Mouse (Mus musculus) limb, embryonic 13.5 days (tissue): Measurements from ENCODE around the gene B4galnt4. TPM values are rescaled to one million over a fixed set of nuclear protein-coding genes. Genes with fewer than 3 reads are reported as not detected.

Source experiments
- ATAC-seq: fragments of 200-750 bp; cut with Nextera tagmentation; 2 replicates; pipeline ENCODE4 v1.8.0; 2017; ENCODE audit warnings: low read depth, moderate number of reproducible peaks, moderate TSS enrichment; ENCODE audit not compliant: low FRiP score
- H3K27ac ChIP-seq: fragments of 300-500 bp; sonication (generic); 2 replicates; pipeline ENCODE4 v1.5.1; 2015; ENCODE audit warnings: inconsistent platforms, mild to moderate bottlenecking, moderate library complexity
- H3K27me3 ChIP-seq: fragments of 300-500 bp; sonication (generic); 2 replicates; pipeline ENCODE4 v1.6.1; 2015; ENCODE audit warnings: mild to moderate bottlenecking, inconsistent platforms
- H3K36me3 ChIP-seq: fragments of 300-500 bp; sonication (generic); 2 replicates; pipeline ENCODE4 v1.6.1; 2015; ENCODE audit warnings: inconsistent platforms, mild to moderate bottlenecking, moderate library complexity
- H3K4me1 ChIP-seq: fragments of 300-500 bp; sonication (generic); 2 replicates; pipeline ENCODE4 v1.6.1; 2015; ENCODE audit warnings: inconsistent platforms
- H3K4me2 ChIP-seq: fragments of 300-500 bp; sonication (generic); replicated peaks from 2 replicates; pipeline ENCODE4 v1.6.1; 2015; ENCODE audit warnings: inconsistent platforms, mild to moderate bottlenecking, moderate library complexity
- H3K4me3 ChIP-seq: fragments of 300-500 bp; sonication (generic); 2 replicates; pipeline ENCODE4 v1.5.1; 2015; ENCODE audit warnings: moderate library complexity, mild to moderate bottlenecking, inconsistent platforms
- H3K9ac ChIP-seq: fragments of 300-500 bp; sonication (generic); 2 replicates; pipeline ENCODE4 v1.6.1; 2015; ENCODE audit warnings: mild to moderate bottlenecking, inconsistent platforms
- H3K9me3 ChIP-seq: fragments of 300-500 bp; sonication (generic); 2 replicates; pipeline ENCODE4 v1.6.1; 2016; ENCODE audit warnings: inconsistent platforms
- WGBS: fragments of 180-500 bp; shearing (Covaris S2); methylation state at CpG from one replicate; pipeline ENCODE4 v1.1.7; 2015; 5-methylcytosine and 5-hydroxymethylcytosine counted together
- polyA plus RNA-seq: library from polyadenylated mRNA; unstranded; fragments of >200 nt; fragmentation: Nextera tagmentation; extraction: Ambion mirVana; gene quantifications from 2 replicates; pipeline ENCODE4 v1.2.1, GENCODE M21; 2015

Gene B4galnt4
- polyA plus RNA-seq, 1 experiment from 2014 or later = 21.5 TPM

- H3K27ac ChIP-seq = no peak within 1 kb of the TSS
- H3K4me1 ChIP-seq = peaks cover 7% of the 10 kb centered on the region; the same call in 1 of the 2 replicates
- WGBS = 12% methylated on average over 8 of the region's 9 CpGs
- H3K27me3 ChIP-seq = peaks cover 21% of the 10 kb centered on the region
- peak within 1 kb of the TSS; percentile 45 for H3K4me2 ChIP-seq
- H3K9me3 ChIP-seq = no peaks in the 10 kb centered on the region
- ATAC-seq = no peak
- H3K36me3 ChIP-seq = no peaks in the 10 kb centered on the region
- H3K4me3 ChIP-seq = peak within 1 kb of the TSS; percentile 1; the same call in 1 of the 2 replicates
- peak within 1 kb of the TSS; percentile 43; the same call in 1 of the 2 replicates for H3K9ac ChIP-seq
These were observed 56.7 kb downstream of the B4galnt4 start, which contains the start of gene Ano9 for GRCm38 (mm10) chr7:141117636-141118035. Gene Ano9 (minus strand): TSS chr7:141117806.

- no peaks in the 10 kb centered on the region for H3K36me3 ChIP-seq
- peaks cover 21% of the 10 kb centered on the region for H3K27me3 ChIP-seq
- no peak overlapping the region for H3K4me2 ChIP-seq
- H3K9me3 ChIP-seq = no peaks in the 10 kb centered on the region
- no peak overlapping the region for H3K27ac ChIP-seq
- WGBS = 70% methylated on average over 3 of the region's 3 CpGs
- no peak for ATAC-seq
- no peak overlapping the region for H3K9ac ChIP-seq
- peaks cover 7% of the 10 kb centered on the region for H3K4me1 ChIP-seq
- no peak overlapping the region for H3K4me3 ChIP-seq
These were observed 58.6 kb downstream of the B4galnt4 start for GRCm38 (mm10) chr7:141119487-141119886.

- ATAC-seq = no peak
- Histone ChIP-seq H3K9me3 (no peaks in the 10 kb centered on the region), H3K27me3 (peaks cover 21% of the 10 kb centered on the region), H3K4me1 (peaks cover 7% of the 10 kb centered on the region), H3K36me3 (no peaks in the 10 kb centered on the region), H3K4me3 (no peak overlapping the region), H3K9ac (no peak overlapping the region), H3K4me2 (no peak overlapping the region), H3K27ac (no peak overlapping the region)
- 90% methylated on average over 3 of the region's 3 CpGs for WGBS
These were observed 59.7 kb downstream of the B4galnt4 start for GRCm38 (mm10) chr7:141120605-141121004.

GRCm38 (mm10) chr7:141121051-141121531 is 60.2 kb downstream of the B4galnt4 start:
- ATAC-seq = no peak
- no peak overlapping the region for H3K9ac ChIP-seq
- no peaks in the 10 kb centered on the region for H3K9me3 ChIP-seq
- no peak overlapping the region for H3K4me3 ChIP-seq
- no peaks in the 10 kb centered on the region for H3K36me3 ChIP-seq
- 82% methylated on average over 5 of the region's 5 CpGs for WGBS
- peaks cover 7% of the 10 kb centered on the region for H3K4me1 ChIP-seq
- peaks cover 21% of the 10 kb centered on the region for H3K27me3 ChIP-seq
- H3K27ac ChIP-seq = no peak overlapping the region
- H3K4me2 ChIP-seq = no peak overlapping the region

Other genes starting within 250 kb of the B4galnt4 start
- 2.7 and 3.0 TPM in 2 replicates for gene Zfp941, start 238.9 kb upstream of the B4galnt4 start, polyA plus RNA-seq
- gene Urah, start 226.1 kb upstream of the B4galnt4 start, polyA plus RNA-seq = 1.0 and 1.4 TPM in 2 replicates
- not detected in 2 replicates for gene Scgb1c1, start 215.6 kb upstream of the B4galnt4 start, polyA plus RNA-seq
- not detected in 2 replicates for gene Odf3, start 213.3 kb upstream of the B4galnt4 start, polyA plus RNA-seq
- not detected in 2 replicates for gene Gm45785, start 204.8 kb upstream of the B4galnt4 start, polyA plus RNA-seq
- gene Ric8a, start 204.1 kb upstream of the B4galnt4 start, polyA plus RNA-seq = 65.2 and 73.1 TPM in 2 replicates
- gene Bet1l, start 203.5 kb upstream of the B4galnt4 start, polyA plus RNA-seq = 59.2 and 63.6 TPM in 2 replicates
- 251 and 252 TPM in 2 replicates for gene Psmd13, start 179.1 kb upstream of the B4galnt4 start, polyA plus RNA-seq
- gene Sirt3, start 178.8 kb upstream of the B4galnt4 start, polyA plus RNA-seq = 29.6 and 30.1 TPM in 2 replicates
- 9.3 and 10.0 TPM in 2 replicates for gene Cox8b, start 160.7 kb upstream of the B4galnt4 start, polyA plus RNA-seq
- gene Nlrp6, start 140.2 kb upstream of the B4galnt4 start, polyA plus RNA-seq = 0.05 and 0.06 TPM in 2 replicates
- 25.9 and 28.0 TPM in 2 replicates for gene Pgghg, start 119.7 kb upstream of the B4galnt4 start, polyA plus RNA-seq
- 10.7 and 15.2 TPM in 2 replicates for gene Ifitm5, start 110.8 kb upstream of the B4galnt4 start, polyA plus RNA-seq
- not detected in 2 replicates for gene Gm45717, start 105.2 kb upstream of the B4galnt4 start, polyA plus RNA-seq
- 1,181 and 1,271 TPM in 2 replicates for gene Ifitm2, start 105.1 kb upstream of the B4galnt4 start, polyA plus RNA-seq
- 50.2 and 64.6 TPM in 2 replicates for gene Ifitm1, start 93.9 kb upstream of the B4galnt4 start, polyA plus RNA-seq
- 121 and 130 TPM in 2 replicates for gene Ifitm3, start 50.3 kb upstream of the B4galnt4 start, polyA plus RNA-seq
- gene Ifitm6, start 43.2 kb upstream of the B4galnt4 start, polyA plus RNA-seq = 0.31 TPM in 1 of 2 replicates, not detected in the other
- not detected in 2 replicates for gene Gm17387, start 32.0 kb upstream of the B4galnt4 start, polyA plus RNA-seq
- gene Pkp3, start 17.1 kb downstream of the B4galnt4 start, polyA plus RNA-seq = 23.9 and 25.5 TPM in 2 replicates
- gene Sigirr, start 39.5 kb downstream of the B4galnt4 start, polyA plus RNA-seq = 2.7 and 3.1 TPM in 2 replicates
- 1.3 and 2.1 TPM in 2 replicates for gene Ano9, start 56.7 kb downstream of the B4galnt4 start, polyA plus RNA-seq
- gene Ptdss2, start 61.3 kb downstream of the B4galnt4 start, polyA plus RNA-seq = 85.5 and 89.2 TPM in 2 replicates
- 112 and 118 TPM in 2 replicates for gene Rnh1, start 111.8 kb downstream of the B4galnt4 start, polyA plus RNA-seq
- 94.5 and 97.5 TPM in 2 replicates for gene Hras, start 132.9 kb downstream of the B4galnt4 start, polyA plus RNA-seq
- gene Lrrc56, start 133.1 kb downstream of the B4galnt4 start, polyA plus RNA-seq = 11.4 and 12.9 TPM in 2 replicates
- 2.6 TPM in 2 replicates for gene Lmntd2, start 153.0 kb downstream of the B4galnt4 start, polyA plus RNA-seq
- 32.7 and 34.0 TPM in 2 replicates for gene Rassf7, start 154.8 kb downstream of the B4galnt4 start, polyA plus RNA-seq
- gene Phrf1, start 167.7 kb downstream of the B4galnt4 start, polyA plus RNA-seq = 87.2 and 88.0 TPM in 2 replicates
- gene Irf7, start 205.4 kb downstream of the B4galnt4 start, polyA plus RNA-seq = 1.8 and 2.3 TPM in 2 replicates
- gene Cdhr5, start 215.7 kb downstream of the B4galnt4 start, polyA plus RNA-seq = 0.13 TPM in 1 of 2 replicates, not detected in the other
- gene Sct, start 218.0 kb downstream of the B4galnt4 start, polyA plus RNA-seq = 12.1 and 12.8 TPM in 2 replicates
- 1.6 and 2.3 TPM in 2 replicates for gene Drd4, start 230.9 kb downstream of the B4galnt4 start, polyA plus RNA-seq